Mouse (Mus musculus): Measurements from ENCODE around the gene D16Ertd472e.

DNA sequence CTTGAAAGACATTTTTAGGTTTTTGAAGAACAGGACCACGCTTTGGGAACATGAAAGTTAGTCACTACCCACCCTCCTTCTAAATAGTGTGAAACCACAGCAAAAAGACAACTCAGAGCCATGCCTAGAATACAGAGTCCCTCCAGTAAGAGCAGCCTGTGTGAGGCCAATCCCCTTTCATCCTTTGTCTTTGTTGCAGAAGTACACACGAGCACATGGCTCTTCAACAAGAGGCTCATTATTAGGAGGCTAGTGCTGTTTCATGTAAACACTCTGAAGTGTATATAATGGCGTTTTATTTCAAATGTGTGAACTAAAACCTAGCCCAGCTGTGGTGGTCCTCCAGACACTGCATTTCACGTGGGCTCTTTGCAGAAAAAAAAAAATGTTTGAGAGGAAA is 3.5 kb downstream of the D16Ertd472e start:
- TF ChIP-seq POLR2A (IDR thresholded peaks at IDR 0.05; ENCODE audit: borderline replicate concordance, insufficient read depth, low read length), result no peak
- no peak for TF ChIP-seq CTCF (IDR thresholded peaks at IDR 0.05; ENCODE audit: borderline replicate concordance, insufficient read depth, low read depth, low read length)
